ENCODE assay signal across 15 mouse cellular contexts in the genomic region with DNA sequence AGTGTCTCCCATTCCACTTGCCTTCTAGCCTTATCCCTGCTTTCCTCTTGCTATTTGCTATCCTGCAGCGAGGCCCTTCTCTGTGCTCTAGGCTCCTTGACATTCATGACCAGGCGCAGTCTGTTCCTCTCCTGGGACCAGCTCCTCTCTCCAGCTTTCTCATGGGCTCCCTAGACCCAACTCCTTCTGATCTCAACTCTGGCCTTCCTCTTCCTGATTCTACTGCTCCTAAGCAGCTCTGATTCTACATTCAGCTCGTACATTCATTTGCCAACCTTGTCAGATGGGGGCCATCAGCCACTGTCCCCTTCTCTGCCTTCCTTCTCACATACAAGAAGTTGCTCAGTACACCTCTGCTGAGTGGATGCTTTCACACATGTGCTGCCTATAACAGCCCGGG.
DNase-seq lines count a peak whose midpoint lies in the region.
"Had no signal": no experiment of that assay in that cellular context is flagged by ENCODE, and none has a peak within 500 bp of the region (broad histone marks: within the 10 kb centered on the region; RNA-seq: fewer than 3 reads in every experiment).

No protein-coding gene starts in this region.

- intact Hi-C loops in heart, postnatal 25 days (cut with DNase I): no loop called here

- peak; percentile 93 for DNase-seq in heart, adult 11 months
- no peak for DNase-seq in heart, postnatal 25 days (ENCODE audit: low spot score)
- peak; percentile 4 to 7 for DNase-seq in heart, adult 9 months (ENCODE audit: low spot score in 2 of 2)
- no peak for DNase-seq in heart, embryonic 10.5 days (ENCODE audit: low spot score)
- DNase-seq: adrenal gland, adult 2 months; adrenal gland, adult 8-10 months; adrenal gland, postnatal 10 days; adrenal gland, postnatal 14 days; adrenal gland, postnatal 25 days; adrenal gland, postnatal 36 days; B cell, adult 2 months; cerebellum, adult 11 months; cerebellum, adult 11-12 months; cerebellum, adult 18-20 months had no signal

- no peaks in the 10 kb centered on the region for H3K4me1 ChIP-seq in heart, embryonic 10.5 days

- no peak overlapping the region for H3K4me3 ChIP-seq in heart, embryonic 10.5 days

- no peak overlapping the region for H3K27ac ChIP-seq in heart, embryonic 10.5 days

- no peaks in the 10 kb centered on the region for H3K36me3 ChIP-seq in heart, embryonic 10.5 days
- H3K36me3 ChIP-seq: G1E had no signal

- no peaks in the 10 kb centered on the region for H3K27me3 ChIP-seq in heart, embryonic 10.5 days (ENCODE audit: insufficient read depth, poor library complexity, severe bottlenecking)

- H3K9me3 ChIP-seq in heart, embryonic 10.5 days: no peaks in the 10 kb centered on the region

- 77% methylated on average over 4 of the region's 4 CpGs for WGBS in heart, embryonic 10.5 days

Comparison
In these comparisons a context has a peak if more than half of its experiments do, and no peak if none do; other contexts are left out.
1. DNase-seq: peak in heart, adult 11 months (single experiment) and heart, adult 9 months (2 of 2); none in heart, postnatal 25 days (single experiment) and heart, embryonic 10.5 days (single experiment).